Mouse (Mus musculus): ENCODE measurements at regions not wholly inside any gene's neighbourhood (a gene's known extent, or its start where the extent isn't known, plus 50 kb on each side); places are given as distances from the start of the nearest gene placed in this dataset.

DNA sequence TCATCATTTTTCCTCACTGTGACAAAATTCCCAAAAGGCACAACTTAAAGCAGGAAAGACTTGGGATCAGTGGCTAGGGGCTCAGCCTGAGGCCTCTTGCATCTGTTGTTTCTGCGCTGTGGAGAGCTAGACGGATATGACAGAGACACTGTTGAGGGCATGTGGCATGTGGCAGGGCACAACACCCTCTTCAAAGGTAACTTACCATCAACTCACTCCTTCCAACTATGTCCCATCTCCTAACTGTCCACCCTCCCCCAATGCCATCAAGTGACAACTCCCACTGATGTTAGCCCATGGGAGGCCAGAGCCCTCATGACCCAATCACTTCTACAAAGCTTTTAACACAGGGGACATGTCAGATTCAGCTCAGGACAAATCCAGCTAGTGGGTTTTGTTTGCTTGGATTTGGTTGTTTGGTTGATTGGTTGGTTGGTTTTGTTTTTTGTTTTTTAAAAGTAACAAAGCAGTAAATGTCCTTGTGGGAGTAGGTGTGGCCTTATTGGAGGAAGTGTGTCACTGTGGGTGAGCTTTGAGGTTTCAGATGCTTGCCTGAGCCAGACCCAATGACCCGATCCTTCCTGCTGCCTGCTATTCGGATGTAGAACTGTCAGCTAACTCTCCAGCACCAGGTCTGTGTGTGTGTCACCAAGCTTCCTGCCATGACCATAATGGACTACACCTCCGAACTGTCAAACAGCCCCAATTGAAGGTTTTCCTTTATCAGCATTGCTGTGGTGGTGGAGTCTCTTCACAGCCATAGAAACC, 53.2 kb upstream of the Lef1 start:
- Histone ChIP-seq H3K4me3 (ENCODE audit: insufficient read depth, low read length) (no peak overlapping the region), H3K27ac (ENCODE audit: insufficient read depth, low read depth, low read length) (no peak overlapping the region), H3K4me1 (ENCODE audit: control insufficient read depth, insufficient read depth, low read length) (no peaks in the 10 kb centered on the region)
- TF ChIP-seq CTCF (IDR thresholded peaks at IDR 0.05; ENCODE audit: low read depth, low read length) (no peak), POLR2A (IDR thresholded peaks at IDR 0.05; ENCODE audit: borderline replicate concordance, low read depth, low read length) (no peak)

- TF ChIP-seq CTCF (IDR thresholded peaks at IDR 0.05; ENCODE audit: low read depth, low read length): no peak
- no peak for TF ChIP-seq POLR2A (IDR thresholded peaks at IDR 0.05; ENCODE audit: borderline replicate concordance, low read depth, low read length)
- H3K4me1 ChIP-seq (ENCODE audit: control insufficient read depth, insufficient read depth, low read length): no peaks in the 10 kb centered on the region
- no peak overlapping the region for H3K27ac ChIP-seq (ENCODE audit: insufficient read depth, low read depth, low read length)
- no peak overlapping the region for H3K4me3 ChIP-seq (ENCODE audit: insufficient read depth, low read length)
Measured at GRCm38 (mm10) chr3:131054241-131054972, 55.9 kb upstream of the Lef1 start.

DNA sequence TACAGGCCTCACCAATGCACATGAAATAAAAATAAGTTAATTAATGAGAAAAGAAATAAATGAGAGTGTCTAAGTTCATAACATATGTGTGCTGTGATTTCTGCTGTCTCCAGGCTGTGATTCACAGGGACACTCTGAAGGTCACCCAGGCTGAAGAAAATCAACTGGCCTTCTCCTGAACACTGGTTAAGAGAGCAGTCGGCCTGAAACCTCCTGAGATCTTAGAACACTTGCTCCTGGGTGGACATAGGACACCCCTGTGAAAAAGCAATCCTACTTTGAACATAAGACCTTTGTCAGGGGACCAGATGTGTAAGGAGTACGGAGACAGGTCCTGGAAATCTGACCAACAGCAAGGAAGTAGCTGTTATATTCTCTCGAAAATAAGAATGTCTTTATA, 62.6 kb upstream of the Lef1 start:
- TF ChIP-seq CTCF (IDR thresholded peaks at IDR 0.05; ENCODE audit: low read depth, low read length) (no peak), POLR2A (IDR thresholded peaks at IDR 0.05; ENCODE audit: borderline replicate concordance, low read depth, low read length) (no peak)
- H3K4me1 ChIP-seq (ENCODE audit: control insufficient read depth, insufficient read depth, low read length): no peaks in the 10 kb centered on the region
- no peak overlapping the region for H3K27ac ChIP-seq (ENCODE audit: insufficient read depth, low read depth, low read length)
- H3K4me3 ChIP-seq (ENCODE audit: insufficient read depth, low read length): no peak overlapping the region

GRCm38 (mm10) chr3:131046412-131046811, 63.9 kb upstream of the Lef1 start:
- Histone ChIP-seq H3K4me1 (ENCODE audit: control insufficient read depth, insufficient read depth, low read length) (no peaks in the 10 kb centered on the region), H3K27ac (ENCODE audit: insufficient read depth, low read depth, low read length) (no peak overlapping the region), H3K4me3 (ENCODE audit: insufficient read depth, low read length) (no peak overlapping the region)
- no peak for TF ChIP-seq CTCF (IDR thresholded peaks at IDR 0.05; ENCODE audit: low read depth, low read length)
- TF ChIP-seq POLR2A (IDR thresholded peaks at IDR 0.05; ENCODE audit: borderline replicate concordance, low read depth, low read length): no peak

- H3K4me3 ChIP-seq (ENCODE audit: insufficient read depth, low read length): no peak overlapping the region
Measured at GRCm38 (mm10) chr3:131040214-131040825, 70.0 kb upstream of the Lef1 start.

DNA sequence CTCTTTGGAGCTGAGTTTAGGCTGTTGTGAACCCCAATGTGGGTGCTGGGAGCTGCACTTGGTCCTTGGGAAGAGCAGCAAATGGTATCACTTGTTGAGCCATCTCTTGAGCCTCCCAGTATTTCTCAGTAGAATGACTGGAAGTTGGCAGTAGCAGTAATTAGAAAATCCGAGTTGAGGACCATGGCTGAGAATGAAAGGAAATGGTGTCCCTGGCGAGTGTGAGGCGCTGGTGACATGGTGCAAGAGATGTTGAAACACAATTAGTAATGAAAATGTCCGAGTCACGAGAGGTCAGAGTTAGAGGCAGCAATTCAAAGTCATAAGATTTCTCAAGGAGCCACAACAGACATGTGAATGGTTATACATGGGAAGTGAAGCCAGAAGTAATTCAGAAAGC, 73.2 kb upstream of the Lef1 start:
- no peaks in the 10 kb centered on the region for H3K4me1 ChIP-seq (ENCODE audit: control insufficient read depth, insufficient read depth, low read length)
- H3K4me3 ChIP-seq (ENCODE audit: insufficient read depth, low read length): no peak overlapping the region
- TF ChIP-seq POLR2A (IDR thresholded peaks at IDR 0.05; ENCODE audit: borderline replicate concordance, low read depth, low read length): no peak
- TF ChIP-seq CTCF (IDR thresholded peaks at IDR 0.05; ENCODE audit: low read depth, low read length): no peak
- no peak overlapping the region for H3K27ac ChIP-seq (ENCODE audit: insufficient read depth, low read depth, low read length)

More at GRCm38 (mm10) chr3:131040214-131040825, 70.0 kb upstream of the Lef1 start:
- Histone ChIP-seq H3K27ac (ENCODE audit: insufficient read depth, low read depth, low read length) (no peak overlapping the region), H3K4me1 (ENCODE audit: control insufficient read depth, insufficient read depth, low read length) (no peaks in the 10 kb centered on the region)
- no peak for TF ChIP-seq POLR2A (IDR thresholded peaks at IDR 0.05; ENCODE audit: borderline replicate concordance, low read depth, low read length)
- TF ChIP-seq CTCF (IDR thresholded peaks at IDR 0.05; ENCODE audit: low read depth, low read length): no peak

GRCm38 (mm10) chr3:131034774-131035173, 75.5 kb upstream of the Lef1 start:
- TF ChIP-seq CTCF (IDR thresholded peaks at IDR 0.05; ENCODE audit: low read depth, low read length) (no peak), POLR2A (IDR thresholded peaks at IDR 0.05; ENCODE audit: borderline replicate concordance, low read depth, low read length) (no peak)
- Histone ChIP-seq H3K27ac (ENCODE audit: insufficient read depth, low read depth, low read length) (no peak overlapping the region), H3K4me1 (ENCODE audit: control insufficient read depth, insufficient read depth, low read length) (no peaks in the 10 kb centered on the region), H3K4me3 (ENCODE audit: insufficient read depth, low read length) (no peak overlapping the region)

DNA sequence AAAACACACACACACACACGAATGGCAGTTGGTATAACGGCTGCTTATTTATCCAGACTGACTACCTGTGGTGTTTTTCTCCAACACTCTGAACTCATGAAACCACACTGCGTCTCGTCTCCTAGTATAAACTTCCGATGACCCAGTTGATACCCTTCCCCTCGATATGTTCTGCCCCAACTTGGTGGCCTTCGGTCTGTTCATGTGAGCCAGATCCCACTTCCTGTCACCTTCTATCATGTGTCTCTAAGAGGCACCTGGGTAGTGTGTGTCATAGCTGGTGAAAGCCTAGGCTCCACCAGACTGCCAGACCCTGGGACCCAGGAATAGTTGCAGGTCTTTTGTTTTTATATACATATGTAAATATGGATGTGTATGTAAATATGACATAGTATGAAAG, 83.9 kb upstream of the Lef1 start:
- H3K4me1 ChIP-seq (ENCODE audit: control insufficient read depth, insufficient read depth, low read length): no peaks in the 10 kb centered on the region
- no peak overlapping the region for H3K4me3 ChIP-seq (ENCODE audit: insufficient read depth, low read length)
- H3K27ac ChIP-seq (ENCODE audit: insufficient read depth, low read depth, low read length): no peak overlapping the region
- TF ChIP-seq POLR2A (IDR thresholded peaks at IDR 0.05; ENCODE audit: borderline replicate concordance, low read depth, low read length): no peak
- no peak for TF ChIP-seq CTCF (IDR thresholded peaks at IDR 0.05; ENCODE audit: low read depth, low read length)

- Histone ChIP-seq H3K4me1 (ENCODE audit: control insufficient read depth, insufficient read depth, low read length) (no peaks in the 10 kb centered on the region), H3K27ac (ENCODE audit: insufficient read depth, low read depth, low read length) (no peak overlapping the region), H3K4me3 (ENCODE audit: insufficient read depth, low read length) (no peak overlapping the region)
- no peak for TF ChIP-seq POLR2A (IDR thresholded peaks at IDR 0.05; ENCODE audit: borderline replicate concordance, low read depth, low read length)
- TF ChIP-seq CTCF (IDR thresholded peaks at IDR 0.05; ENCODE audit: low read depth, low read length): no peak
Measured at GRCm38 (mm10) chr3:131019163-131019956, 90.9 kb upstream of the Lef1 start.
